Mouse (Mus musculus) common myeloid progenitor, adult 5-6 weeks (primary cell): ENCODE measurements around the gene Rptor. TPM values are rescaled to one million over a fixed set of nuclear protein-coding genes. Genes with fewer than 3 reads are reported as not detected.
A peak's percentile ranks its signal among the peaks of the same experiment; 100 is the strongest.

ENCODE experiments used
- ATAC-seq: replicated peaks from 2 replicates; pipeline ENCODE4 v1.8.0; 2016; ENCODE audit warnings: low read depth, mild to moderate bottlenecking, moderate TSS enrichment, inconsistent platforms; ENCODE audit not compliant: poor library complexity, severe bottlenecking
- total RNA-seq: library from RNA; stranded (forward); fragments of 200-1000, 187-1606 nt; gene quantifications from 2 replicates; pipeline ENCODE4 v1.2.3, GENCODE M21; 2017

The Rptor gene
- total RNA-seq, 1 experiment from 2014 or later, result 18.6 TPM

GRCm38 (mm10) chr11:119769666-119770065 lies 167.0 kb downstream of the Rptor start:
- no peak for ATAC-seq

- no peak for ATAC-seq
Measured at GRCm38 (mm10) chr11:119770985-119771384, 168.3 kb downstream of the Rptor start.

GRCm38 (mm10) chr11:119772896-119773295 lies 170.2 kb downstream of the Rptor start:
- ATAC-seq, result no peak

- ATAC-seq, result no peak
Measured at GRCm38 (mm10) chr11:119775076-119775760, 172.5 kb downstream of the Rptor start.

- no peak for ATAC-seq
Measured at GRCm38 (mm10) chr11:119777236-119777635, 174.5 kb downstream of the Rptor start.

- ATAC-seq, result no peak
Measured at GRCm38 (mm10) chr11:119777872-119778271, 175.2 kb downstream of the Rptor start.

- peak; percentile 54; the same call in 1 of the 2 replicates for ATAC-seq
Measured at GRCm38 (mm10) chr11:119780290-119780689, 177.6 kb downstream of the Rptor start.

- no peak for ATAC-seq
Measured at GRCm38 (mm10) chr11:119781165-119781564, 178.5 kb downstream of the Rptor start.

- no peak for ATAC-seq
Measured at GRCm38 (mm10) chr11:119781726-119782125, 179.0 kb downstream of the Rptor start.

GRCm38 (mm10) chr11:119783653-119784052 lies 180.9 kb downstream of the Rptor start:
- ATAC-seq, result peak; percentile 53

GRCm38 (mm10) chr11:119784672-119785341 lies 182.1 kb downstream of the Rptor start:
- no peak for ATAC-seq

- no peak for ATAC-seq
Measured at GRCm38 (mm10) chr11:119785661-119786384, 183.1 kb downstream of the Rptor start.

GRCm38 (mm10) chr11:119786385-119786880 lies 183.7 kb downstream of the Rptor start:
- ATAC-seq, result no peak

GRCm38 (mm10) chr11:119788488-119788887 lies 185.8 kb downstream of the Rptor start:
- no peak for ATAC-seq

GRCm38 (mm10) chr11:119788919-119789713 lies 186.4 kb downstream of the Rptor start:
- ATAC-seq, result no peak

GRCm38 (mm10) chr11:119791923-119792564 lies 189.3 kb downstream of the Rptor start:
- no peak for ATAC-seq

- ATAC-seq, result no peak
Measured at GRCm38 (mm10) chr11:119793378-119793777, 190.7 kb downstream of the Rptor start.

GRCm38 (mm10) chr11:119794020-119794419 lies 191.3 kb downstream of the Rptor start:
- no peak for ATAC-seq

- no peak for ATAC-seq
Measured at GRCm38 (mm10) chr11:119794671-119795070, 192.0 kb downstream of the Rptor start.

GRCm38 (mm10) chr11:119796406-119796805 lies 193.7 kb downstream of the Rptor start:
- no peak for ATAC-seq
